Comparison of ENCODE assay signal across 10 mouse cellular contexts in the genomic region with DNA sequence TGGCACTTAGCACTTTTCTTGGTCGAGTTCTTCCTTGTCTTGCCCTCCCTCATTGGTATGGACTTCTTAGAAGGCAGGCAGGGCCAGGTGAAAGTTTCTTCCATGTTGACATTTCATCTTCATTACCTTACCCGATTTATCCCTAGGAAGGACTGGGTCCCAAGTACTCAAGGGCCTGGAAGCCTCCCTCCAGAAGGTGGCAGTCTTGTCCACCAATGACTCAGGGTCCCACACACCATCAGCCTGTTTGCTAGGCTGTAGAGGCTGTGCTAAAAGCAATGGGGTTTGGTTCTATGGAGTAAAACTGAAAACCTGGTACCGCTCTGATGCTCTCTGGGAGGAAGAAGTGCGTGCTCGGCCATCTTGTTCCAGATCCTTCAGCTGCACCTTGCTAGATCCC. TPM values are rescaled to one million over a fixed set of nuclear protein-coding genes. Genes with fewer than 3 reads are reported as not detected.
DNase-seq lines count a peak whose midpoint lies in the region; ATAC-seq lines count a peak whose summit lies in the region.
"Had no signal": no experiment of that assay in that cellular context is flagged by ENCODE, and none has a peak within 500 bp of the region (broad histone marks: within the 10 kb centered on the region; RNA-seq: fewer than 3 reads in every experiment).

No protein-coding gene starts in this region.

- H3K9ac ChIP-seq in neural tube, embryonic 11.5 days (ENCODE audit: low read length): no peak overlapping the region
- H3K9ac ChIP-seq in lung, embryonic 16.5 days (ENCODE audit: low read length): no peak overlapping the region

- H3K27ac ChIP-seq in neural tube, embryonic 11.5 days (ENCODE audit: low read depth, low read length): no peak overlapping the region
- no peak overlapping the region for H3K27ac ChIP-seq in lung, embryonic 16.5 days (ENCODE audit: low read length)

- DNase-seq in cerebellum, postnatal 14 days: peak; percentile 18 to 28
- DNase-seq in cerebellum, adult 18-20 months: no peak
- DNase-seq in neural tube, embryonic 11.5 days (ENCODE audit: low spot score): peak; percentile 26
- no peak for DNase-seq in neural tube, embryonic 10.5 days (ENCODE audit: extremely low spot score, low spot score)
- peak; percentile 61 for DNase-seq in adrenal gland, postnatal 14 days
- DNase-seq in heart, adult 9 months (ENCODE audit: low spot score in 2 of 2): peak; percentile 17 to 29
- DNase-seq in thymus, postnatal 36 days: peak; percentile 13 to 24

- WGBS in neural tube, embryonic 11.5 days: 80% methylated on average over 5 of the region's 5 CpGs
- WGBS in lung, embryonic 16.5 days: 70% methylated on average over 5 of the region's 5 CpGs

- H3K4me3 ChIP-seq in neural tube, embryonic 11.5 days (ENCODE audit: low read depth, low read length): no peak overlapping the region
- no peak overlapping the region for H3K4me3 ChIP-seq in lung, embryonic 16.5 days (ENCODE audit: low read length)

- H3K4me2 ChIP-seq in neural tube, embryonic 11.5 days (ENCODE audit: low read depth): no peak overlapping the region
- no peak overlapping the region for H3K4me2 ChIP-seq in lung, embryonic 16.5 days (ENCODE audit: low read depth, low read length)

- H3K27me3 ChIP-seq in neural tube, embryonic 11.5 days (ENCODE audit: control insufficient read depth, insufficient read depth, low read length): no peaks in the 10 kb centered on the region
- no peaks in the 10 kb centered on the region for H3K27me3 ChIP-seq in lung, embryonic 16.5 days (ENCODE audit: control insufficient read depth, insufficient read depth, low read depth, low read length)

- H3K9me3 ChIP-seq in neural tube, embryonic 11.5 days (ENCODE audit: control insufficient read depth, low read length): no peaks in the 10 kb centered on the region
- H3K9me3 ChIP-seq in lung, embryonic 16.5 days (ENCODE audit: control insufficient read depth, low read length): no peaks in the 10 kb centered on the region

- no peaks in the 10 kb centered on the region for H3K4me1 ChIP-seq in neural tube, embryonic 11.5 days (ENCODE audit: control insufficient read depth, insufficient read depth, low read length)
- no peaks in the 10 kb centered on the region for H3K4me1 ChIP-seq in lung, embryonic 16.5 days (replicated peaks; ENCODE audit: control insufficient read depth, insufficient read depth, low read length)

- ATAC-seq in neural tube, embryonic 11.5 days (ENCODE audit: insufficient read depth, low FRiP score, low TSS enrichment): no peak
- ATAC-seq in lung, embryonic 16.5 days (ENCODE audit: low read depth): peak; percentile 59; the same call in 1 of the 2 replicates

- H3K36me3 ChIP-seq in neural tube, embryonic 11.5 days (ENCODE audit: control insufficient read depth, insufficient read depth, low read length): no peaks in the 10 kb centered on the region
- no peaks in the 10 kb centered on the region for H3K36me3 ChIP-seq in lung, embryonic 16.5 days (ENCODE audit: control insufficient read depth, insufficient read depth, low read length)

RNA-seq across cellular contexts. Expression of a gene that starts 13.9 kb away (rescaled TPM):
- 0.28 TPM in 1 of 2 replicates, not detected in the other for polyA plus RNA-seq in neural tube, embryonic 11.5 days (2014; fragmentation: Nextera tagmentation; extraction: Ambion mirVana)
- total RNA-seq in adrenal gland, postnatal 14 days (2021): not detected in 2 replicates
- polyA plus RNA-seq in lung, embryonic 16.5 days (2015; fragmentation: Nextera tagmentation; extraction: Ambion mirVana): 1.4 and 1.7 TPM in 2 replicates

RNA-seq across cellular contexts. Expression of a gene that starts 25.9 kb away (rescaled TPM):
- not detected in 2 replicates for polyA plus RNA-seq in neural tube, embryonic 11.5 days (2014; fragmentation: Nextera tagmentation; extraction: Ambion mirVana)
- total RNA-seq in adrenal gland, postnatal 14 days (2021): not detected in 2 replicates
- polyA plus RNA-seq in lung, embryonic 16.5 days (2015; fragmentation: Nextera tagmentation; extraction: Ambion mirVana): 0.60 and 0.74 TPM in 2 replicates
- polyA plus RNA-seq: intestine, embryonic 14.5 days; neural tube, embryonic 14.5 days had no signal

RNA-seq across cellular contexts. Expression of a gene that starts 55.3 kb away (rescaled TPM):
- polyA plus RNA-seq in neural tube, embryonic 11.5 days (2014; fragmentation: Nextera tagmentation; extraction: Ambion mirVana): 80.7 and 84.3 TPM in 2 replicates
- total RNA-seq in adrenal gland, postnatal 14 days (2021): 125 and 148 TPM in 2 replicates
- 92.2 and 98.1 TPM in 2 replicates for polyA plus RNA-seq in lung, embryonic 16.5 days (2015; fragmentation: Nextera tagmentation; extraction: Ambion mirVana)

Comparison
In these comparisons a context has a peak if more than half of its experiments do, and no peak if none do; other contexts are left out.
1. DNase-seq: peak in cerebellum, postnatal 14 days (2 of 2), neural tube, embryonic 11.5 days (single experiment), adrenal gland, postnatal 14 days (single experiment), heart, adult 9 months (2 of 2) and thymus, postnatal 36 days (2 of 2); none in cerebellum, adult 18-20 months (0 of 2) and neural tube, embryonic 10.5 days (single experiment).